Mouse (Mus musculus): Measurements from ENCODE around the gene Snx6. TPM values are rescaled to one million over a fixed set of nuclear protein-coding genes. Genes with fewer than 3 reads are reported as not detected.
"Not testable (repeated sequence)": the region's sequence is repeated elsewhere in the genome, so short reads cannot be mapped to it uniquely, and the experiment has no call there.

Snx6 gene
- total and polyA plus RNA-seq, 2 experiments: 7.5 to 22.4 TPM

- not testable (repeated sequence) for H3K4me3 ChIP-seq (ENCODE audit: insufficient read depth, low read depth, low read length); H3K27ac ChIP-seq (replicated peaks; ENCODE audit: insufficient read depth, low read depth, low read length)
- 0% methylated on average over 16 of the region's 49 CpGs for WGBS
Measured at GRCm38 (mm10) chr12:54734307-54735131, 61.0 kb downstream of the Snx6 start.

GRCm38 (mm10) chr12:54729140-54730059, 66.1 kb downstream of the Snx6 start:
- H3K79me2 ChIP-seq (ENCODE audit: control insufficient read depth, insufficient read depth, low read length); H3K27me3 ChIP-seq (ENCODE audit: control insufficient read depth, insufficient read depth, low read length); H3K4me1 ChIP-seq (ENCODE audit: control insufficient read depth, insufficient read depth, low read length); H3K36me3 ChIP-seq (ENCODE audit: control insufficient read depth, insufficient read depth, low read length); H3K27ac ChIP-seq (replicated peaks; ENCODE audit: insufficient read depth, low read depth, low read length); H3K4me3 ChIP-seq (ENCODE audit: insufficient read depth, low read depth, low read length); DNase-seq (ENCODE audit: extremely low read depth, low read depth, low spot score); H3K9ac ChIP-seq (ENCODE audit: low read depth, low read length): not testable (repeated sequence)
- no CpG with 5 or more reads among the region's 56 CpGs for WGBS

More at GRCm38 (mm10) chr12:54734307-54735131, 61.0 kb downstream of the Snx6 start:
- H3K36me3 ChIP-seq (ENCODE audit: control insufficient read depth, insufficient read depth, low read length); H3K27me3 ChIP-seq (ENCODE audit: control insufficient read depth, insufficient read depth, low read length); H3K4me1 ChIP-seq (ENCODE audit: control insufficient read depth, insufficient read depth, low read length); H3K9ac ChIP-seq (ENCODE audit: low read depth, low read length); DNase-seq (ENCODE audit: extremely low read depth, low read depth, low spot score); H3K79me2 ChIP-seq (ENCODE audit: control insufficient read depth, insufficient read depth, low read length): not testable (repeated sequence)
- peak; percentile 41; the same call in 1 of the 2 replicates for TF ChIP-seq POLR2A (IDR thresholded peaks at IDR 0.05; ENCODE audit: extremely low read depth, insufficient read depth, low read length)

GRCm38 (mm10) chr12:54718871-54719786, 76.4 kb downstream of the Snx6 start:
- not testable (repeated sequence) for DNase-seq (ENCODE audit: extremely low read depth, low read depth, low spot score); H3K9ac ChIP-seq (ENCODE audit: low read depth, low read length); H3K79me2 ChIP-seq (ENCODE audit: control insufficient read depth, insufficient read depth, low read length); H3K4me3 ChIP-seq (ENCODE audit: insufficient read depth, low read depth, low read length); H3K27ac ChIP-seq (replicated peaks; ENCODE audit: insufficient read depth, low read depth, low read length); H3K36me3 ChIP-seq (ENCODE audit: control insufficient read depth, insufficient read depth, low read length); H3K27me3 ChIP-seq (ENCODE audit: control insufficient read depth, insufficient read depth, low read length); H3K4me1 ChIP-seq (ENCODE audit: control insufficient read depth, insufficient read depth, low read length)
- WGBS: no CpG with 5 or more reads among the region's 56 CpGs

GRCm38 (mm10) chr12:54717516-54717915, 78.0 kb downstream of the Snx6 start:
- H3K79me2 ChIP-seq (ENCODE audit: control insufficient read depth, insufficient read depth, low read length); H3K4me1 ChIP-seq (ENCODE audit: control insufficient read depth, insufficient read depth, low read length); DNase-seq (ENCODE audit: extremely low read depth, low read depth, low spot score); H3K27ac ChIP-seq (replicated peaks; ENCODE audit: insufficient read depth, low read depth, low read length); H3K27me3 ChIP-seq (ENCODE audit: control insufficient read depth, insufficient read depth, low read length); H3K4me3 ChIP-seq (ENCODE audit: insufficient read depth, low read depth, low read length); H3K9ac ChIP-seq (ENCODE audit: low read depth, low read length); H3K36me3 ChIP-seq (ENCODE audit: control insufficient read depth, insufficient read depth, low read length): not testable (repeated sequence)
- 73% methylated on average over 9 of the region's 11 CpGs for WGBS

- not testable (repeated sequence) for H3K36me3 ChIP-seq (ENCODE audit: control insufficient read depth, insufficient read depth, low read length); DNase-seq (ENCODE audit: extremely low read depth, low read depth, low spot score); H3K79me2 ChIP-seq (ENCODE audit: control insufficient read depth, insufficient read depth, low read length); H3K4me1 ChIP-seq (ENCODE audit: control insufficient read depth, insufficient read depth, low read length); H3K27ac ChIP-seq (replicated peaks; ENCODE audit: insufficient read depth, low read depth, low read length); H3K4me3 ChIP-seq (ENCODE audit: insufficient read depth, low read depth, low read length); H3K27me3 ChIP-seq (ENCODE audit: control insufficient read depth, insufficient read depth, low read length); H3K9ac ChIP-seq (ENCODE audit: low read depth, low read length)
- 0% methylated on average over 6 of the region's 48 CpGs for whole genome bisulfite sequencing
Measured at GRCm38 (mm10) chr12:54713822-54714626, 81.5 kb downstream of the Snx6 start.

GRCm38 (mm10) chr12:54710494-54710879, 85.0 kb downstream of the Snx6 start:
- not testable (repeated sequence) for H3K4me3 ChIP-seq (ENCODE audit: insufficient read depth, low read depth, low read length); DNase-seq (ENCODE audit: extremely low read depth, low read depth, low spot score); H3K79me2 ChIP-seq (ENCODE audit: control insufficient read depth, insufficient read depth, low read length); H3K4me1 ChIP-seq (ENCODE audit: control insufficient read depth, insufficient read depth, low read length); H3K9ac ChIP-seq (ENCODE audit: low read depth, low read length); H3K36me3 ChIP-seq (ENCODE audit: control insufficient read depth, insufficient read depth, low read length); H3K27ac ChIP-seq (replicated peaks; ENCODE audit: insufficient read depth, low read depth, low read length); H3K27me3 ChIP-seq (ENCODE audit: control insufficient read depth, insufficient read depth, low read length)
- WGBS: 0% methylated on average over 3 of the region's 8 CpGs

- H3K4me3 ChIP-seq (ENCODE audit: insufficient read depth, low read depth, low read length): 0 out of 2 replicates have a peak overlapping the region, but pooled peaks have one; percentile 16
- not testable (repeated sequence) for H3K4me1 ChIP-seq (ENCODE audit: control insufficient read depth, insufficient read depth, low read length); H3K27me3 ChIP-seq (ENCODE audit: control insufficient read depth, insufficient read depth, low read length); H3K9ac ChIP-seq (ENCODE audit: low read depth, low read length); H3K27ac ChIP-seq (replicated peaks; ENCODE audit: insufficient read depth, low read depth, low read length); DNase-seq (ENCODE audit: extremely low read depth, low read depth, low spot score); H3K79me2 ChIP-seq (ENCODE audit: control insufficient read depth, insufficient read depth, low read length); H3K36me3 ChIP-seq (ENCODE audit: control insufficient read depth, insufficient read depth, low read length)
- WGBS: 1% methylated on average over 12 of the region's 44 CpGs
Measured at GRCm38 (mm10) chr12:54709691-54710493, 85.6 kb downstream of the Snx6 start.

All from liver, adult 2 months (tissue).